Mouse (Mus musculus): ENCODE results near the gene Zbed4. TPM values are rescaled to one million over a fixed set of nuclear protein-coding genes. Genes with fewer than 3 reads are reported as not detected.

The Zbed4 gene
- total and polyA plus RNA-seq, 2 experiments from 2014 or later = 6.1 to 28.7 TPM

DNA sequence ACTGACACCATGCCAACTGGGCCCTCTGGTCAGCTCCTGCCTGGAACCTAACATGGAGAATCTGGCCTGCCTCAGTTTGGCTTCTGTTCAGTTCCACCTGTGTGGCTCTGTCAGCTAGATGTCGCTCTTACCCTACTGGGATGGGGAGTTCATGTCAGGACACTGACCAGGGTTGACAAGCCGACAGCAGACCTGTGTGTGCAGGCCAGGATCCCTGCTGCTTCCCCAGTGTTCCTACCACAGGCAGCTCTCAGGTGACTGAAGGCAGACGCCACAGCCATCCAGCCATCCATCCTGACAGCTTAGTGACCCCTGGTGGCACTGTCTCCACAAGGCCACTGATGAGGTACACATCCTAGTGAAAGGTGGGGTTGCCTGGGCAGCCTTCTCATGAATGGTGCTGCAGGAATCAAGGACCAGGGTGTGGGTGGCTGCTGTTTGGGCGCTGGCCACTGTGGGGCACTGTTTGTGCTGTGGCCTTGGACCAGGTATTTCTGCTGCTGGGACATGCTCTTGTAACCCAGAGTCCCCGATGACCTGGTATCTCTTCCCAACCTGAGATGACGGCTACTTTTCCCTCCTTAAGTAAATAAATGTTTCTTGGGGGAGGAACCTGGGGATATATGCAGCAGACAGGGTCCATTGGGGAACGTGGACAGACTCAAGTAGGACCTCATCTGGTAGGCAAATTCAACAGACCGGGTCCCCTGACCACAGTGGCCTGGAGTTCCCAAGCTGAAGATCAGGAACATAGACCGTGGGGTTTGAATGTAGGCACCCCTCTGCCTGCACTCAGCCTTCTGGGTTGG lies 76.7 kb downstream of the Zbed4 start:
- H3K27ac ChIP-seq (ENCODE audit: low read depth, low read length) = no peak overlapping the region
- TF ChIP-seq CTCF (IDR thresholded peaks at IDR 0.05; ENCODE audit: low read depth) = peak; percentile 34
- WGBS = 25% methylated on average over 9 of the region's 9 CpGs
- no peaks in the 10 kb centered on the region for H3K9me3 ChIP-seq (ENCODE audit: low read length)
- H3K9ac ChIP-seq = no peak overlapping the region
- no peak overlapping the region for H3K4me3 ChIP-seq (ENCODE audit: low read depth, low read length)
- peaks cover 32% of the 10 kb centered on the region for H3K36me3 ChIP-seq (ENCODE audit: insufficient read depth)
- H3K27me3 ChIP-seq (ENCODE audit: insufficient read depth, low read length) = no peaks in the 10 kb centered on the region
- H3K4me2 ChIP-seq (ENCODE audit: low read depth) = no peak overlapping the region
- ATAC-seq (peak; percentile 42; the same call in 1 of the 2 replicates), DNase-seq (peak; percentile 49)
- no peaks in the 10 kb centered on the region for H3K4me1 ChIP-seq (ENCODE audit: insufficient read depth)

- no peak overlapping the region for H3K27ac ChIP-seq (ENCODE audit: low read depth, low read length)
- 54% methylated on average over 17 of the region's 17 CpGs for WGBS
Observed at GRCm38 (mm10) chr15:88828800-88829705, 77.6 kb downstream of the Zbed4 start.

GRCm38 (mm10) chr15:88829791-88830440 lies 78.5 kb downstream of the Zbed4 start:
- Histone ChIP-seq H3K9ac (no peak overlapping the region), H3K27ac (ENCODE audit: low read depth, low read length) (no peak overlapping the region), H3K9me3 (ENCODE audit: low read length) (no peaks in the 10 kb centered on the region), H3K4me3 (ENCODE audit: low read depth, low read length) (no peak overlapping the region), H3K27me3 (ENCODE audit: insufficient read depth, low read length) (no peaks in the 10 kb centered on the region), H3K4me2 (ENCODE audit: low read depth) (no peak overlapping the region), H3K36me3 (ENCODE audit: insufficient read depth) (peaks cover 16% of the 10 kb centered on the region), H3K4me1 (ENCODE audit: insufficient read depth) (no peaks in the 10 kb centered on the region)
- no peak for TF ChIP-seq CTCF (IDR thresholded peaks at IDR 0.05; ENCODE audit: low read depth)
- 76% methylated on average over 6 of the region's 6 CpGs for WGBS
- DNase-seq = no peak
- ATAC-seq = no peak

More at GRCm38 (mm10) chr15:88828800-88829705, 77.6 kb downstream of the Zbed4 start:
- Histone ChIP-seq H3K9ac (no peak overlapping the region), H3K4me3 (ENCODE audit: low read depth, low read length) (no peak overlapping the region), H3K27me3 (ENCODE audit: insufficient read depth, low read length) (no peaks in the 10 kb centered on the region), H3K4me1 (ENCODE audit: insufficient read depth) (no peaks in the 10 kb centered on the region), H3K4me2 (ENCODE audit: low read depth) (no peak overlapping the region), H3K36me3 (ENCODE audit: insufficient read depth) (peaks cover 24% of the 10 kb centered on the region), H3K9me3 (ENCODE audit: low read length) (no peaks in the 10 kb centered on the region)
- DNase-seq (peak; percentile 88), ATAC-seq (peak; percentile 94)
- TF ChIP-seq CTCF (IDR thresholded peaks at IDR 0.05; ENCODE audit: low read depth) = peak; percentile 91

DNA sequence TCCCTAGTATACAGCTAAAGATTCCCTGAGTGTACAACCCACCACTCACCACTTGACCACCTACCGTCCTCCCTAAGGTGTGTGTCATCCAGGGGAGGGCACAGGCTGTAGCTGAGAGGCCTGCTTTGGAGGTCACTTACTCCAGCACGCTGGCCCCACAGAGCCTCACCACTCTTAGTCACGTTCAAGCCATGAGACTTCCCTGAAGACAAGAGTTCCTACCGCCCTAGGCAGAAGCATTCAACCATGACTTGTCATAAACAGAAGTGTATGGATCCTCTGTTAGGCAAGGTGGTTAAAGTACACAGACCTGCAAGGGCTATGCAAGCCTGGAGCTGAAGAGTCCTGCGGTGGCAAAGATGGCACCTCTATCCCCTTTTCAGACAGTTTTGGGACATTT lies 79.2 kb downstream of the Zbed4 start:
- 82% methylated on average over 5 of the region's 5 CpGs for WGBS
- H3K27ac ChIP-seq (ENCODE audit: low read depth, low read length) = no peak overlapping the region

DNA sequence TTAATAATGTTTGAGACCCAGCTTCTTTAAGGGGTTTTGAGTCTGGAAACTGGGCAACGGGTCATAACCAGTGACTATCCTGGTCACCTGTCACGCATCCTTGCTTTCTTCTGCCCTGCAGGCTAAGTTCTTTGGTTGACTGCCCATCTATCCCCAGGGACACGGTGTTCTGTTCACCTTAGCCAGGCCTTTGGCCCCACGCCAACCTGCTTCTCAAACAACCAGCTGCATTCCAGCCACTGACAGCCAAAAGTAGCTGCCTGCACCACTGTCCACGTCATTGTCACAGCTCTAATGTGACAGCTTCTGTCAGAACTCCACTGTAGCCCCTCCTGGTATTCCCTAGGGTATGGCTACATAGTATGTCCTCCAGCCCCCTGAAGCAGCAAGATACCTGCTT lies 80.0 kb downstream of the Zbed4 start:
- TF ChIP-seq CTCF (IDR thresholded peaks at IDR 0.05; ENCODE audit: low read depth) = no peak
- no peaks in the 10 kb centered on the region for H3K27me3 ChIP-seq (ENCODE audit: insufficient read depth, low read length)
- ATAC-seq (no peak), DNase-seq (no peak)
- WGBS = 62% methylated on average over 5 of the region's 5 CpGs
- H3K4me3 ChIP-seq (ENCODE audit: low read depth, low read length) = no peak overlapping the region
- H3K4me2 ChIP-seq (ENCODE audit: low read depth) = no peak overlapping the region
- peaks cover 2% of the 10 kb centered on the region; the same call in 1 of the 2 replicates for H3K36me3 ChIP-seq (ENCODE audit: insufficient read depth)
- H3K27ac ChIP-seq (ENCODE audit: low read depth, low read length) = no peak overlapping the region
- no peak overlapping the region for H3K9ac ChIP-seq
- peaks cover under 1% of the 10 kb centered on the region; the same call in 1 of the 2 replicates for H3K4me1 ChIP-seq (ENCODE audit: insufficient read depth)
- no peaks in the 10 kb centered on the region for H3K9me3 ChIP-seq (ENCODE audit: low read length)

More for the DNA sequence above, 79.2 kb downstream of the Zbed4 start:
- Histone ChIP-seq H3K4me1 (ENCODE audit: insufficient read depth) (no peaks in the 10 kb centered on the region), H3K36me3 (ENCODE audit: insufficient read depth) (peaks cover 9% of the 10 kb centered on the region), H3K27me3 (ENCODE audit: insufficient read depth, low read length) (no peaks in the 10 kb centered on the region), H3K4me2 (ENCODE audit: low read depth) (no peak overlapping the region), H3K9ac (no peak overlapping the region), H3K9me3 (ENCODE audit: low read length) (no peaks in the 10 kb centered on the region), H3K4me3 (ENCODE audit: low read depth, low read length) (no peak overlapping the region)
- no peak for DNase-seq
- TF ChIP-seq CTCF (IDR thresholded peaks at IDR 0.05; ENCODE audit: low read depth) = no peak
- no peak for ATAC-seq

DNA sequence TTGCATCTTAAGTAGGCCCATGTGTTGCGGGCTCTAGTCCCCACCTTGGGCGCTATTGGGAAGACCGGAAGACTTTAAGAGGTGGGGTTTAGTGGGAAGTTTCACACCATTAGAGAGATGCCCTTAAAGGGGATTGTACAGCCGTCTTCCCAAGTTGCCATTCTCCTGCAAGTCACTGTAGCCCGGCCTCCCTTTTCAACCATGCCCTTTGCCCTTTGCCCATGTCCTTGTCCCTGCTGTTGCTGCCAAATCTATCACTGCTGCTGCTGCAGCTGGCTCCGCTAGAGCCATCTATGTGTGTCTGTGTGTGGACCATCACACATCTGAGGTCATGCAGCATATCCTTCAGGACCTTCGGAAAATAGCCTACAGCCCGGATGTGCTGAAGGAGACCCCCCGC lies 81.1 kb downstream of the Zbed4 start:
- DNase-seq = no peak
- TF ChIP-seq CTCF (IDR thresholded peaks at IDR 0.05; ENCODE audit: low read depth) = no peak
- H3K27me3 ChIP-seq (ENCODE audit: insufficient read depth, low read length) = no peaks in the 10 kb centered on the region
- no peak for ATAC-seq
- H3K9ac ChIP-seq = no peak overlapping the region
- no peaks in the 10 kb centered on the region for H3K36me3 ChIP-seq (ENCODE audit: insufficient read depth)
- H3K4me3 ChIP-seq (ENCODE audit: low read depth, low read length) = no peak overlapping the region
- H3K4me2 ChIP-seq (ENCODE audit: low read depth) = no peak overlapping the region
- WGBS = 90% methylated on average over 9 of the region's 9 CpGs
- H3K27ac ChIP-seq (ENCODE audit: low read depth, low read length) = no peak overlapping the region
- peaks cover 4% of the 10 kb centered on the region; the same call in 1 of the 2 replicates for H3K4me1 ChIP-seq (ENCODE audit: insufficient read depth)
- no peaks in the 10 kb centered on the region for H3K9me3 ChIP-seq (ENCODE audit: low read length)

Other genes with a start within 250 kb of the Zbed4 start
- gene Zdhhc25, start 151.4 kb upstream of the Zbed4 start, total RNA-seq (2014; rRNA removed) = not detected in 2 replicates
- not detected in 2 replicates for gene Zdhhc25, start 151.4 kb upstream of the Zbed4 start, polyA plus RNA-seq (2015; fragmentation: Nextera tagmentation; extraction: Ambion mirVana)
- gene Brd1, start 17.4 kb upstream of the Zbed4 start, total RNA-seq (2014; rRNA removed) = 56.8 and 63.6 TPM in 2 replicates
- gene Brd1, start 17.4 kb upstream of the Zbed4 start, polyA plus RNA-seq (2015; fragmentation: Nextera tagmentation; extraction: Ambion mirVana) = 10.6 and 13.0 TPM in 2 replicates
- gene Alg12, start 67.7 kb downstream of the Zbed4 start, total RNA-seq (2014; rRNA removed) = 10.2 and 11.9 TPM in 2 replicates
- gene Alg12, start 67.7 kb downstream of the Zbed4 start, polyA plus RNA-seq (2015; fragmentation: Nextera tagmentation; extraction: Ambion mirVana) = 5.5 and 7.6 TPM in 2 replicates
- gene Creld2, start 68.0 kb downstream of the Zbed4 start, total RNA-seq (2014; rRNA removed) = 30.9 and 31.6 TPM in 2 replicates
- gene Creld2, start 68.0 kb downstream of the Zbed4 start, polyA plus RNA-seq (2015; fragmentation: Nextera tagmentation; extraction: Ambion mirVana) = 40.2 and 43.9 TPM in 2 replicates
- gene Pim3, start 110.5 kb downstream of the Zbed4 start, total RNA-seq (2014; rRNA removed) = 65.5 and 70.6 TPM in 2 replicates
- 61.9 and 65.2 TPM in 2 replicates for gene Pim3, start 110.5 kb downstream of the Zbed4 start, polyA plus RNA-seq (2015; fragmentation: Nextera tagmentation; extraction: Ambion mirVana)
- 0.15 and 0.52 TPM in 2 replicates for gene Ttll8, start 202.8 kb downstream of the Zbed4 start, total RNA-seq (2014; rRNA removed)
- 0.05 and 0.29 TPM in 2 replicates for gene Ttll8, start 202.8 kb downstream of the Zbed4 start, polyA plus RNA-seq (2015; fragmentation: Nextera tagmentation; extraction: Ambion mirVana)
- gene Mlc1, start 227.3 kb downstream of the Zbed4 start, total RNA-seq (2014; rRNA removed) = 70.6 and 86.6 TPM in 2 replicates
- gene Mlc1, start 227.3 kb downstream of the Zbed4 start, polyA plus RNA-seq (2015; fragmentation: Nextera tagmentation; extraction: Ambion mirVana) = 59.4 and 69.7 TPM in 2 replicates
- 0.05 TPM in 1 of 2 replicates, not detected in the other for gene Mov10l1, start 231.2 kb downstream of the Zbed4 start, total RNA-seq (2014; rRNA removed)
- gene Mov10l1, start 231.2 kb downstream of the Zbed4 start, polyA plus RNA-seq (2015; fragmentation: Nextera tagmentation; extraction: Ambion mirVana) = 0.16 TPM in 1 of 2 replicates, not detected in the other